Mouse (Mus musculus) layer of hippocampus, postnatal 36 days (tissue): ENCODE measurements around the gene Thbs3. TPM values are rescaled to one million over a fixed set of nuclear protein-coding genes. Genes with fewer than 3 reads are reported as not detected.
A peak's percentile ranks its signal among the peaks of the same experiment; 100 is the strongest.
"Not testable (repeated sequence)": the region's sequence is repeated elsewhere in the genome, so short reads cannot be mapped to it uniquely, and the experiment has no call there.

Experiments used
- DNase-seq, 2 experiments: peaks; one replicate each; pipeline ENCODE4 v3.0.0; 2022
- total RNA-seq, 2 experiments: library from RNA; stranded (reverse); gene quantifications; 2 replicates each; pipeline ENCODE4 v1.2.3; 2021

Thbs3 gene
- total RNA-seq, 2 experiments from 2014 or later: 37.7 to 38.1 TPM

- peak; percentile 78 to 79 for DNase-seq
Observed at GRCm38 (mm10) chr3:89195979-89196877, 18.8 kb upstream of the Thbs3 start.

GRCm38 (mm10) chr3:89199839-89200238 lies 15.1 kb upstream of the Thbs3 start:
- no peak for DNase-seq

- DNase-seq: peak; percentile 72 to 78
Observed at GRCm38 (mm10) chr3:89202253-89203141, 12.5 kb upstream of the Thbs3 start, which contains the start of gene Gba. TSS of gene Gba (plus strand) at chr3:89202928.

- no peak for DNase-seq
Observed at GRCm38 (mm10) chr3:89203142-89203514, 11.9 kb upstream of the Thbs3 start.

- no peak for DNase-seq
Observed at GRCm38 (mm10) chr3:89206079-89206478, 8.9 kb upstream of the Thbs3 start.

GRCm38 (mm10) chr3:89206695-89207094 lies 8.3 kb upstream of the Thbs3 start:
- DNase-seq: no peak

GRCm38 (mm10) chr3:89208075-89208657 lies 6.8 kb upstream of the Thbs3 start:
- no peak for DNase-seq

GRCm38 (mm10) chr3:89208736-89209135 lies 6.2 kb upstream of the Thbs3 start:
- DNase-seq: no peak

- no peak for DNase-seq
Observed at GRCm38 (mm10) chr3:89209731-89210130, 5.2 kb upstream of the Thbs3 start.

GRCm38 (mm10) chr3:89210162-89210561 lies 4.8 kb upstream of the Thbs3 start:
- DNase-seq: no peak

GRCm38 (mm10) chr3:89210731-89211130 lies 4.2 kb upstream of the Thbs3 start:
- no peak for DNase-seq

- DNase-seq: peak; percentile 91 to 93
Observed at GRCm38 (mm10) chr3:89213803-89214530, 1.0 kb upstream of the Thbs3 start.

- peak; percentile 79 to 81 for DNase-seq
Observed at GRCm38 (mm10) chr3:89215853-89216252, 873 bp downstream of the Thbs3 start.

- DNase-seq: not testable (repeated sequence)
Observed at GRCm38 (mm10) chr3:89216407-89216806, 1.4 kb downstream of the Thbs3 start.

- no peak for DNase-seq
Observed at GRCm38 (mm10) chr3:89218271-89218670, 3.3 kb downstream of the Thbs3 start.

GRCm38 (mm10) chr3:89219546-89219945 lies 4.6 kb downstream of the Thbs3 start:
- DNase-seq: no peak

GRCm38 (mm10) chr3:89221167-89221566 lies 6.2 kb downstream of the Thbs3 start:
- no peak for DNase-seq

GRCm38 (mm10) chr3:89224796-89225195 lies 9.8 kb downstream of the Thbs3 start:
- DNase-seq: no peak

- DNase-seq: no peak
Observed at GRCm38 (mm10) chr3:89225321-89225815, 10.4 kb downstream of the Thbs3 start.

- no peak for DNase-seq
Observed at GRCm38 (mm10) chr3:89225918-89226317, 10.9 kb downstream of the Thbs3 start.

GRCm38 (mm10) chr3:89226361-89226760 lies 11.4 kb downstream of the Thbs3 start:
- no peak for DNase-seq

GRCm38 (mm10) chr3:89226900-89227299 lies 11.9 kb downstream of the Thbs3 start, which contains the start of gene Mtx1:
TSS of gene Mtx1 (minus strand) at chr3:89227088.
- no peak for DNase-seq
